Mouse (Mus musculus) layer of hippocampus, adult 8-10 months (tissue): ENCODE results near the gene Lsamp. TPM values are rescaled to one million over a fixed set of nuclear protein-coding genes. Genes with fewer than 3 reads are reported as not detected.
A peak's percentile ranks its signal among the peaks of the same experiment; 100 is the strongest.

Source experiments
- DNase-seq, 2 experiments: peaks; one replicate each; pipeline ENCODE4 v3.0.0; 2022; ENCODE audit warnings: low spot score in 2 of 2
- total RNA-seq, 4 experiments: library from RNA; stranded (reverse); gene quantifications; 2 replicates each; pipeline ENCODE4 v1.2.4; 2022

Lsamp gene
- total RNA-seq, 4 experiments from 2014 or later, result 386 to 433 (median 409) TPM

DNA sequence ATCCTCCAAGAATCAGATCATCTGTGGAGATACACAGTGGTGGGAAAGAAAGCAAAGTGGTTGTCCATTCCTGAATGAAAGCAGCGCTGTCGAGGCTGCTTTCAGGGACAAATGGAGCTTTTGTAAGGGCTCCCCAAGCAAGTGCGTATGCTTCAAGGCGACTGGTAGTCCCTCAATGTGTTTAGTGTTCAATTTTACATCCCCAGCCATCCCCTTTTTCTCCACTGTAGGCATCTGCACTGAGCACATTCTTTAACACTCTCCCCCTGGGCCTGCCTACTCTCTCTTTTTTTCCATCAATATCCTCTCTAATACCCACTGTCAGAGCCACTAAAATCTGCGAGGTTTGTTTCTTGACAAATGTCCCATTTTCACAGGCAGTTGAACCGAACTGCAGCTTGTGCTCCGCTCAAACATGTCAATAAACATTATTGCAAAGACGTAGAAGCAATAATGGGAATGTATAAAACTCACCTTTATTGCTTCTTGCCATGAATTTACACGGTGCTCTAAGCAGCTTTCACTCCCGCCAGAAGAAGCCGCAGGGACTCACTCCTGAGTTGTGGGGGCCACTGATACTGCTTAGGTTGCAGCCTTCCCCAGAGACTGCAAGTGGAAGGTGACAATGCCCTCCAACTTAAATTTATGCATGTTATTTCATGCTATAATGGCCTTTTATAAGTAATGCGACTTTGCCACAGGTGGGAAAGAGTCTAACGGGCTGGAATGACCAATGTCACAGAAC is 250.2 kb downstream of the Lsamp start:
- no peak for DNase-seq

DNA sequence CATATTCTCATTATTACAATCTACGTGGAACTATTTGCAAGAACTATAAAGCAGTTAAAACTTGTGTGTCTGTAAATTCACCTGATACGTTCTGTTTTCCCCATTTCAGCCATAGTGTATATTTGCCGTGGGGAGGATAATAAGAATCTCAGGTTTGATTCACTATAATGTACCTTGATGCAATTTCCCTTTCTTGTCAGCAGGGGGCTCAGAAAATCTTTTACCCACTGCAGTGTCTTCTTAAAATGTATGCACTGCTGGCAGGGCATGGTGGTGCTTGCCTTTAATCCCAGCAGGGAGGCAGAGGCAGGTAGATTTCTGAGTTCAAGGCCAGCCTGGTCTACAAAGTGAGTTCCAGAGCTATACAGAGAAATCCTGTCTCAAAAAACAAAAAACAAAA is 287.7 kb downstream of the Lsamp start:
- no peak for DNase-seq

DNA sequence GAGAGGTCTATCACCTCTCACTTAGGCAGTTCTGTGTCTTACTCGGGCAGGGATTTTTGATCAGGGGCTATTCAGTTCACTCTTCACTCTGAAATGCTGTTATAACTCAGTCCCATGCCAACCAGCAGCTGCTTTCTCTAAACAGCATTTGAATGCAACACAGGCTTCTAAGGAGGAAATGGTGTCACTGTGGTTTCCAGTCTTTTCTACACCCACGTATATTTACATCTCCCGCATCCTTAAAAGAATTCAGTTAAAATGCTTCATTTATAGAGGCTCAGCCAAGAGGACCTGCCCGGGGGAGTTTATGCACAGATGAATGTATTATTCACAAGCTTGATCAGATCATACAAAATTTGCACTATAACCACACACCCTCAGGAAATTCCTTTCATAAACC is 306.0 kb downstream of the Lsamp start:
- DNase-seq, result no peak

DNA sequence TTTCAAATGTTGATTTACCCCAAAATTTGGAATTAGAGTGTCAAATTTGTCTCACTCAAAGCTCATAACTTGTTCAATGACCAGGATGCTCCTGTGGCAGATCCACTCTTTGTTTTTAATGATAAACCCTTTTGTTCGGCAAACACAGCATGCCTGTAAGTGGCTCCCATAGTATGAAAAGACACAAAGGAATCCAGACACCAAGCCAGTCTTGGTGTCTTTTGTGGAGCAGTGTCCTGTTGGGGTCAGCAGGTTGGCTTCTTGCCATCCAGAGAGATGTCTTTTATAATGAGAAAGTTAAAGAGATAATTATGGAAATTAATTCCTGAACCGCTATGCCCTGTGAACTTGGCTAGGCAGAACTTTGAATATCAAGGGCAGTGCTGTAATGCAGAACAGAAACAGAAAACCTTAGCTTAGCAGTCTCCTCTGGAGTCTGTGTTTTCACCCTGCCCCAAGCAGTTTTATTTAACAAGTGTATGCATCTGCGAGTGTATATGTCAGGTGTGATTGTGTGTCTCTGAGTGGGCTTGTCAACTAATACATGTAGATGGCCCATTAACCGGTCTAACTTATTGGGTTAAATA is 310.2 kb downstream of the Lsamp start:
- no peak for DNase-seq

DNA sequence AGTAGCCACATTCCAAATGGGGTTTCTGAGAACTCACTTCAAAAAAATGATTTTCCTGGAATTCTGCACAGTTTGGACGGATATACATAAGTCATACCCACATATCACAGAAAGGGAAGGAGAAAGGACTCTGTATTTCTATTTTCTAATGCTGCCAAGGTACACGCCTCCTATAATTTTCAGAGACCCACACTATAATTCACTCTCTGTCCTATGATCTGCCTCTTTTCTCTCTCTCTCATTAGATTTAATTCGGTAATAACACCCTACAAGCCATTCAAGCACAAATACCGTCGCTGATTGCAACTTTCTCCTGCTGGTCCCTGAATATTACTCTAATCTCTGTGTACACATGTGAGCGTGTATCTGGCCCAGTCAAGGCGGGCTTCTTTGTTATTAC is 311.1 kb downstream of the Lsamp start:
- DNase-seq, result no peak

DNA sequence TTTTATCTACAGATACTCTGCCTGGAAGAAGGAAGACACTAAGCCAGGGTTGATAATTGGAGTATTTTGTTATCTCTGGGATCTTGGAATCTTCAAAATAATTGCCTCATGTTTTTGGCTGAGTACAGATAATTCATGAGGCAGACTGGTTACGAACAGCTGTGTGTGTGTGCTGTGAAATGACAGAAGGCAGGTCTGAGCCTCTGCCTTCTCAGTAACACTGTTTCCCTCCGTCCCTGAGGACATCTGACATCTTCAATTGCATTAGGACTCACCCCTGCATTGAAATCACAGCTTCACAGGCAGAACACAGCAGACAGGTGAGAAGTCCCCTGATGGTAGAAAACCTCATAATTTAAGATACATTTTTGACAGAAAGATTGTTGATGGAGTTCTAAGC is 323.5 kb downstream of the Lsamp start:
- no peak for DNase-seq

DNA sequence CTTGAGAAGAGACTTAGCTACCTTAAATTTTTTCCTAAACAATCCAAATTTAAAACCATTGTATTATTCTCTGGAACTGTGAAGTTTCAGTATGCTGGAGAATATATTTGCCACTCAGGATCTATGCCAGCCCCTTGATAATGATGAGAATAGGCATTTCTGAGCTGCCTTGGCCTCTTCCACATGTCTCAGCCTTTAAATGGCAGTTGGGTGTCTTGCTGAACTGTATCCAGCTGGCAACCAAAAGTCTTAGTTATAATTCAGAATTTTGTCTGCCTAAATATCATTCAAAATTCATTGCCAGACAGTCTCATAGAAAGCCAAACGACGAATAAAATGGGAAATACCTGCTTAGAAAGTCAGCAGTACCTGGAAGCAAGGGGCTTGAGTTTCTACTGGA is 332.0 kb downstream of the Lsamp start:
- no peak for DNase-seq

DNA sequence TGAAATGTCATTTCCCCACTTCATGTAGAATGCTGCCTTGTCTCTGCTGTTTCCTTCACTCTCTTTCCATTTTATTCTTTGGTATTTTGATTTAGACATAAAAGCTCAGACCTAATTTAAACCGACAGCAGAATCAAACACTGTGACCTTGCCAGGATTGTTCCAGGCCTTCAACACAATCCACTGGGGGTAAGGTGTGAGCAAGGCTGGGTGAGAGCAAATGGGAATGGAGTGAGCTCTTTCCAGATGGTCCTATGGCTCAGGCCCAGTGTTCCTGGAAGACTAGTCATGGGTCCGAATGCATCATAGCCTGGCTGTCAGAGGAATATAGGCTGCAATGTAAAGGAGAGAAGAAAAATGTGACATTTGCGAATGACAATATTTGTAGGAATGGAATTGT is 340.6 kb downstream of the Lsamp start:
- DNase-seq, result no peak

DNA sequence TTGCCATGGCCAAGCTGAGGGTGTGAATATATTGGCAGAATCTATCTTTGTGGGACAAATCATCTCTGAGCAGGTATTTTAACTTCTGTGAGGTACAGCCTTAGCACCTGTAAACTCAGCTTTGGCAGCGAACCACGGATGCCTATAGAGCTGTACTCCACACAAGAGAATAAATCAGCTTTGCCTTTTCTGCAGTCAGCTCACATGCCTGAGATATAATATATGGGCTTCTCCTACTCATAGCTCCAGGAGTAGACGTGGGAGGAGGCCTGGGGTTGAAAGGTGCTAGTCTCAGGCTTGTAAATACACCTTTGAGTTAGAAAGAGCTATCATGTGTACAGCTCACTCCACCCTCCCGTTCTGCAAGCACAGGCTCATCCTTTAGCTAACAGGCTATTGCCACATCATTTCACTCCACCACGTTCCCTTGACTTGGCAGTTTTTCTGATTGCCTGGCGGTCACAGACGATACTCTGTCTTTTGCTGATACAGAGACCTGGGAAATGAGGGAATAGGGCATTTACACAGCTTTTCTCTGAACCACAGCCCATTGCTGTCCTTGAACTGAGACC is 344.2 kb downstream of the Lsamp start:
- DNase-seq, result no peak

DNA sequence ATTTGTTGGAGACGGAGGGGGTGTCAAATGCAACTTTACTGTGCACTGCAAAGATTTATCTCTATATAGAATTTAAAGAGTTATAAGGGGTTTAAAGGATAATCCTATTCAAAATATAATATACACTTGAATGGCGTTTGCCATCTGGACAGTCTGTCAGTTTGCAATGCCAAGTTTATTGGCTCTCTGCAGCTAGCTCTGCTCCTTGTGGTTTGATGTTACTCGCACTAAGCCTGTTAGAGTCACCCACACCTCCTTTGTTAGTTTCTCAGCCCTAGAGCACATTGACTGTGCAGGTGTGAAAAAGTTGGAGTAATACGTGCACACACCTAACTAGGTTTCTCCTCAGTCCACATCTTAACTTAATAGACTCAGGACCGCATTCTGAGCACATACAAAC is 385.5 kb downstream of the Lsamp start:
- no peak for DNase-seq

DNA sequence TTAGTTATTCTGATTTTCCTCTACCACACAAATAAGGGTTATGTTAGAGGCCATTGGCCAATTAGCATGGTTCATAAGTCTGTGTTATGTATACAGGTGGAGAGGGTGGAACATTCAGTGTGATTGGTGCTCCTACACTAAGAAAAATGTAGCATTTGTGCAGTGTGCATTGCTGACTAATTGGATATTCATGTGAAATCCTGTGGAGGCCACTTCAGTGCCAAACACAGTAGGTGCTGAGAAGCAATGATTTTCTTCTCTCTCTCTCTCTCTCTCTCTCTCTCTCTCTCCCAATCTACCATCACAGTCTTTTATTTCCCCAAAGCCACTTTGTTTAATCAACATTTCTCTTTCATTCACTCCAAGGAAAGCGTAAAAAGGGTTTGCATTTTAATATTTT is 387.1 kb downstream of the Lsamp start:
- no peak for DNase-seq

DNA sequence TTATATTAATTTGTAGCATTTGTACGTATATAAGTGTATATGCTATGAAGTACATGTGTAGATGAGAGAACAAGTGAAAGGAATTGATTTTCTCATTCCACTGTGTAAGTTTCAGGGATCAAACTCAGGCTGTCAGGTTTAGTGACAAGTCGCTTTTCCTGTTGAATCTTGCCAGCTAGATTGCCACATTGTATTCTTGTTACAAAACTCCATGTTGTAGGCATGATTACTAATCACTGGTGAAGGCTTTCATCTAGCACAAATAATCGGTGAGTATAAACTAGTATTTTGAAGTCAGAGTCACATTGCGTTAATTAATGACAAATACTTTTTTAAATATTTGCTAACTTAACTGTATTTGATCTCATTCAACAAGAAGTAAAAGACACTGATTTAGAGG is 391.2 kb downstream of the Lsamp start:
- DNase-seq, result no peak

DNA sequence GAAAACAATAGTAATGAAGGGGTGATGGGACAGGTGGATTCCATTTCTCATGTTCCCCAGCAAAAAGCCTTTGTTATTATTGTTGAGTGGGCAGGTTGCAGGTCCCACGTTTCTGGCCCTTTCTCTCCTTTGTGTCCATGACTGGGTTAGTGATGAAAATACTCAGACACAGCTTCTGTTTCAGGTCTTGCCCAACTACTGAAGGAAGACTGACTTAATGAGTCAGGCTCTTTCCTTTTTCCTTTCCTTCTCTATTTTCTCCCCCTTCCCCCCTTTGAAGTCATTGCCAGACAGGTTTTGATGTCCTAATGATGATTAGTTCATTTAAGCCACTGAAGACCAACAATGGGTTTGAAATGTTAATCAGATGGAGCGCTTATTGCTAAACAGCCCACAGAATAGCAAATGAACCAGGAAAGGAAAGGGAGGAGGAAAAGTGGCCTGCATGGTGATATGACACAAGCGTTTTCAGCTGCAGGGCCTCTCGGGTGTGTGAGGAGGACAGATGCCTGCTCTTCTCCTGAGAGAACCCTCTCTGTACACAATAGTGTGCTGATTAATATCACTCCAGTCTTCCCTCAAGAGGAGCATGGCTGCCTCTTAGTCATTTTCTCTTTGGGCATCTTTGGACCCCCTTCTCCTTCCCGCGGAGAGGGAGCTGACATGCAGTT is 393.1 kb downstream of the Lsamp start:
- no peak for DNase-seq

DNA sequence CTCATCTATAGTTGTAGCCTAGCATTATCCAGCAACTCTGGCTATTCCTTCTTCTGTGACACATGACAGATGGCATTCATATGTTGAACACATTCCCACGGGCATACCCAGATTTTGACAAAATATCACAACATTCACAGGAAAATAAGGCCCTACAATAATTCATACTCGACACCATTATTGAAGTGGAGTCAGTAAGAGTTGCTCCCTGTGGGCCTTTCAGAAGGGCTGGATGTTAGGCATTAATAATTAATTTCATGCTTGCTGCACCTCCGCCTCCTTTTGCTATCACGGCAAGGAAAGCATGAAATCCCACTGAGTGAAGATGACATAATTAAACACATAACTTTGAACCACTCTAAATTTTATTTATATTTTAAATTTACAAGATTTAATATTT is 407.9 kb downstream of the Lsamp start:
- DNase-seq, result no peak

DNA sequence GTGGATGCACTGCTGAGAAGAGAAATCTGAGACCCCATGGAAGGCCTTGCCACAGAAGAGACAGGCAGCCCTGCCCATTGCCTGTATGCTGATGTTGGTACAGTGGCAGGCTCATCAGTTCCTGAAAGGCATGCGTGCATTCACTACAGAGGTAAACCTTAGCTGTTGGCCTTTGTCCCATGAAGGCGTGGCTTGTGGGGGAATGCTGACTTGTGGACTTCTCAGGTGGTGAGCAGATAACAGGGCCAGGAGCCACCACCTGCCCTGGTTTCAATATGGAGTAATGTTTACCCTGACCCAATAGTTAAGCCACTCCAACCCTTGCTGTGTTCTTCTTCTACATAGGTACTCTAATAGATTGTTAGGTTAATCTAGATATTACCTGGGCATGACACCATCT is 415.4 kb downstream of the Lsamp start:
- no peak for DNase-seq

DNA sequence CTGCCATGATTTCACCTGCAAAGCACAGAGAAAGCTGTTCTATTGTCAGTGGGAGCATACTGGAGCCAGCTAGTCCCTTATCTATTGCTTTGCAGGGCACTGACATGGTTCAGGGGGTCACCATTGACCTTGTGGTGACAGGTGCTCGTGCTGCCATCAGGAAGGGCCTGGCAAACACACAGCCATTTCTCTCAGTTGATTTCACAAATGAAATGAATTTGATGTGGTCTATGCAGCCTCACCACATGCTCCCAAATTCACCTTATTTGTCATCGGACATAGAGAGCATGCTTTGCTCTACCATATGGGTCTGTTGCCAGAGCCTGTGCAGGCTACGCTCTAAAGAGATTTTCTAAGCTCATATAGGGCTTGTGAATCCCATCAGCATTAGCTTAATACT is 450.1 kb downstream of the Lsamp start:
- DNase-seq, result no peak

DNA sequence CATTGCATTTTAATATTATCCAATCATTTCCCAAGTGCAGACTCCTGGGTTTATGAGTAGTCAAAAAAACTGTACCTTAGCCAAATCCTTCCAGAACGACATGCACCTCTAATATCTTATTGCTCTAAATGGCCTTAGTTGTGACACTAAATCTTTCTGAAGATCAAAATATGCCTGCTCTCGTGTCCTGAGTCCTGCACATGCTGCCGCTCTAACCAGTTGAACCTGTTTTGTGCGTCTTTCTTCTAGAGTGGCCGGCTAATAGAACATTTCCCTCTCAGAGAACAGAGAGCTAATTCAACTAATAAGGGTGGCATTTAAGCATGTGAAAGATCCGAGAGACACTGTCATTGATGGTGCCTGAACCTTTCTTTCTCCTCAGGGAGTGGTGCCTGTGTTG is 452.3 kb downstream of the Lsamp start:
- DNase-seq, result no peak

DNA sequence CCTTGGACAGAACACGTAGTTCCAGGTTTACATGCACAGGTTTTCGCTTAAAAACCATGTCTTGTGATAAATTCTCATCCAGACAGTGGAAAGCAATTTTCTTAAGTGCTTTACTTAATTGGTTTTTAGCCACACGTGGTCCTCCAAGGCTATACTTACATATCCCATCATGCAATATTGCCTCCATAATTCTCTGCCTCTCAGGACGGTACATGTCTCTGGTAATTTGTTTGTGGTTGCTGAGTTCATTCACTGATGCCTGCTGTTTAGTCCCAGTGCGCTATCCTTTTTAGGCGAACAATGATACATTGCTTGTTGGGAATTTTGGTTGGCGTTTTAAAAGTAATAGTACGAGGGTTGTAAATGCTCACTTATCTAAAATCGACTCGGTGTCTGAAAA is 453.7 kb downstream of the Lsamp start:
- no peak for DNase-seq

DNA sequence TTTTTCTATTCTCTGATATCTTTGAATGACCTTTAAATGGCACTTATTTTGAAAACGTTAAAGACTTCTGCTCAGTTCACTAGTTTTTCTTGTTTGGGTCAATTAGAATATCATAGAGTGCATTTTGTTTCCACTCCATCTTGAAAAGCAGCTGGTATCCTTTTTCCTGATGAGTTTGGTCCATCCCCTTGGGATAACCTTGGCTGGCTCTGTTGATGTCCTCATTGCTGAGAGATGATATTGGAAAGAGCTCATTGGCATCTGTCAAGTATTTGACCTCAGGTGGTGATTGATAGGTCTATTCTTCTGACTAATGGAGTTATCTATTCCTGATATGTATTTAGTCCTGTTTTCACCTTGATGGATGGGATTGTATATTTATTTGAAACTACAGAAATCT is 454.7 kb downstream of the Lsamp start:
- no peak for DNase-seq

DNA sequence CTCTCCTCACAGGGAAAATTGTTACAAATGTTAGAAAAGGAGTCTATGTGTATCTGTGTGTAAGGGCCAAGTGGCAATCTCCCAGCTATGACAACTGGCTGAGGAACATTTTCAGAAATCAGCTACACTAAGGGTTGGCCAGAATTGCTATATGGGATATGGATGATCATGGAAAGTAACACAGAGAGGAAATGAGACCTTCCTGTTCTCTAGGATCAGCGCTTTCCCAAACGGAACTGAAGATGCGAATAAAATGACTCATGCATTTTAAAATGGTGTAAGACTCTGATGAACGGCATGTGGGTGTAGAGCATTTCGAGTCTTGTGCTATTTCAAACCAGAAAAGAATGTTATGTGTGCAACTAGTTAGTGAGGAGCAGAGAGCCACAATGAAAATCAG is 462.4 kb downstream of the Lsamp start:
- peak in 1 of 2 experiments; percentile 30 for DNase-seq

DNA sequence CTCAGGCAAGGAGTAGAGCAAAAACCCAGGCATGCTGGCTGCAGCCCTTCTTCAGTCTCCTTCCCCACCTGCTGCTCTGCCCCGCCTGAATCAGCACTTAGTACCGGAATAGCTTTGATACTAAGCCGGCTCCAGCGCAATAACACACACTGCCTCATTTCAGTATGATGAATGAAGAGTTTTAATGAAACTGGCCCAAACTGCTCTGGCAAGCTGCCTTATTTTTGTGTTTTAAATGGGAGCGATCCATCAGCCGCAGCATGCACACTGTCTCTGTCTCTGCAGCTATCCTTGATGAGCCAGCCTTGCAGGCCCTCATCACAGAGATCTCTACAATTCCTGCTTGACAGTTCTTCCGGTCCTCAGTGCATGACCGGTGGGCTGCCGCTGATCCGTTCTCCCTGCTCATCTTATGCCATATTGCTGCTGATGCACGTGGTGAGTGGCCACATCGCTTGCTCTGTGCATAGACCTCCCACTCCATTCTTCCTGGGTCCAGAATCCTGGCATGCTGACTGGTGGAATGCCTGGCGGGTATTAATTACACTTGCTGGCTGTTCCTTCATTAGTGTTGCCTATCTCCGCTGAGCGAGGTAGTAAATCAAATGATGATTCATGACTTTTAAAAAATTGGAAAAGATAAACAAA is 479.4 kb downstream of the Lsamp start:
- peak in 1 of 2 experiments; percentile 38 for DNase-seq

DNA sequence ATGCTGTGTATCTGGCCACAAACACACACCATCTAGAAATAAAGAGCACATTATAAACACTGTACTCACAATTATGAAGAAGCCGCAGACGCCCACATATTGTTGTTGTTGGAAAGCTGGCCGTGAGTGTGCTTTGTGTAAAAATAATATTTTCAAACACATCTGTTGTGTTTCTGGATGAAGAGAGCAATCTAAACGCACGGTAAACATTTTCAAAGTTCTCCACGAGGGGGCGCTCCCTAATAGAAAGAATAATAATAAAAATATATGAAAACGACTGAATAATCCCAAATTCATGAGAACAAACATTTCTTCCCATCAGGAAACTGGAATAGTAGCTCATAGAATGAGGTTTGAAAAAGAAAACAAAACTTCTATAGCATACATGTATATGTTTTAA is 482.4 kb downstream of the Lsamp start:
- peak in 1 of 2 experiments; percentile 60 for DNase-seq
